Mouse (Mus musculus) intestine, embryonic 15.5 days (tissue): ENCODE measurements around the gene Calhm3. TPM values are rescaled to one million over a fixed set of nuclear protein-coding genes. Genes with fewer than 3 reads are reported as not detected.
A peak's percentile ranks its signal among the peaks of the same experiment; 100 is the strongest.
"Not testable (repeated sequence)": the region's sequence is repeated elsewhere in the genome, so short reads cannot be mapped to it uniquely, and the experiment has no call there.

Experiments
- ATAC-seq: fragments of 200-750 bp; cut with Nextera tagmentation; 2 replicates; pipeline ENCODE4 v1.8.0; 2017; ENCODE audit warnings: moderate TSS enrichment, moderate library complexity
- H3K27ac ChIP-seq: fragments of 300-500 bp; sonication (generic); 2 replicates; pipeline ENCODE4 v1.5.1; 2015; ENCODE audit warnings: mild to moderate bottlenecking, inconsistent platforms
- H3K27me3 ChIP-seq: fragments of 300-500 bp; sonication (generic); replicated peaks from 2 replicates; pipeline ENCODE4 v1.6.1; 2015; ENCODE audit warnings: inconsistent platforms
- H3K36me3 ChIP-seq: fragments of 300-500 bp; sonication (generic); 2 replicates; pipeline ENCODE4 v1.6.1; 2015; ENCODE audit warnings: inconsistent platforms
- H3K4me1 ChIP-seq: fragments of 300-500 bp; sonication (generic); replicated peaks from 2 replicates; pipeline ENCODE4 v1.6.1; 2015; ENCODE audit warnings: inconsistent platforms
- H3K4me2 ChIP-seq: fragments of 300-500 bp; sonication (generic); replicated peaks from 2 replicates; pipeline ENCODE4 v1.6.1; 2015; ENCODE audit warnings: mild to moderate bottlenecking, inconsistent platforms
- H3K4me3 ChIP-seq: fragments of 300-500 bp; sonication (generic); replicated peaks from 2 replicates; pipeline ENCODE4 v1.5.1; 2015; ENCODE audit warnings: inconsistent platforms
- H3K9ac ChIP-seq: fragments of 300-500 bp; sonication (generic); 2 replicates; pipeline ENCODE4 v1.6.1; 2015; ENCODE audit warnings: inconsistent platforms
- H3K9me3 ChIP-seq: fragments of 300-500 bp; sonication (generic); 2 replicates; pipeline ENCODE4 v1.6.1; 2016; ENCODE audit warnings: inconsistent platforms
- WGBS: fragments of 180-500 bp; shearing (Covaris S2); methylation state at CpG from one replicate; pipeline ENCODE4 v1.1.7; 2015; 5-methylcytosine and 5-hydroxymethylcytosine counted together
- polyA plus RNA-seq: library from polyadenylated mRNA; unstranded; fragments of >200 nt; fragmentation: Nextera tagmentation; extraction: Ambion mirVana; gene quantifications from 2 replicates; pipeline ENCODE4 v1.2.1, GENCODE M21; 2015

Gene Calhm3
- polyA plus RNA-seq, 1 experiment from 2014 or later = 0.23 TPM

DNA sequence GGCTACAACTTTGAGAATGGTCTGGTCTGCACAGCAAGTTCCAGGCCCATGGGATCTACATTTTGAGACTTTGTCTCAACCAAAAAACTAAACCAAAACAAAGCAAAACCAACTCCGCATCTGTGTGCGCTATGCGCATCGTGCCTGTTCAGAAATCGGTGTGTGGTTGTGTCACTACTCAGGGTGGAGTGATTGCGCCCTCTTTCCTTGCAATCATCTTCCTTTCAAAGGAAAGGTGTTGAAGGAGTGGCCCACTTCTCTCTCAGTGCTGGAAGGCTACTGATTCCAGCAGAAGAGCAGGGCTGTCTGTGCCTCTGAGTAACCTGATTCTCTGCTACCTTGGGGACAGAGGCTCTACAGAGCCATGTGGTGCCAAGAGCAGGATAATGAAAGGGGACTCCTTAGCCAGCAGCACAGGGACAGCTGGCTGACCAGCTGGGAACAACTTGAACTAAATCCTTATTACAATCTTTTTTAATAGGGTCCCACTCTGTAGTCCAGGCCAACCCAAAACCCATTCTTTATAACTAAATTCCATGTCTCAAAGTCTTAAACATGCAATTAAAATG is 5.7 kb upstream of the Calhm3 start:
- Histone ChIP-seq H3K9ac (no peak overlapping the region), H3K36me3 (no peaks in the 10 kb centered on the region), H3K9me3 (no peaks in the 10 kb centered on the region), H3K27ac (no peak overlapping the region), H3K27me3 (no peaks in the 10 kb centered on the region), H3K4me1 (peaks cover 5% of the 10 kb centered on the region; the same call in 1 of the 2 replicates), H3K4me3 (no peak overlapping the region), H3K4me2 (no peak overlapping the region)
- no peak for ATAC-seq
- WGBS = 88% methylated on average over 6 of the region's 6 CpGs

DNA sequence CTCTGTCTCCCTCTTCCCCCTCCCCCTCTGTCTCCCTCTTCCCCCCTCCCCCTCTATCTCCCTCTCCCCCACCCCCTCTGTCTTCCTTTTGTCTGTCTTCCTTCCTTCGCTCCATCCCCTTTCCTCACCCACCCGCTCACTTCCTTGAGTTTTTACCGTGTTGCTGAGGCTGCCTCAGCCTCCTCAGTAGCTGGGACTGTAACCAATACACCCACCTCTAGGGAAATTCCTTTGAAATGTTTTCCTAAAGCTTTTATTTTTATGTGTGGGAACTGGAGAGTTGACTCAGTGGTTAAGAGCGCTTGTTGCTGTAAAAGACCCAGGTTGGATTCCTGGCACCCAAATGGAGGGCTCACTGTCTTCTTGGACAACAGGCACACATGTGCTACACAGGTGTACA is 4.1 kb upstream of the Calhm3 start:
- no peaks in the 10 kb centered on the region for H3K4me1 ChIP-seq
- 67% methylated on average over 4 of the region's 4 CpGs for WGBS
- no peak overlapping the region for H3K4me2 ChIP-seq

DNA sequence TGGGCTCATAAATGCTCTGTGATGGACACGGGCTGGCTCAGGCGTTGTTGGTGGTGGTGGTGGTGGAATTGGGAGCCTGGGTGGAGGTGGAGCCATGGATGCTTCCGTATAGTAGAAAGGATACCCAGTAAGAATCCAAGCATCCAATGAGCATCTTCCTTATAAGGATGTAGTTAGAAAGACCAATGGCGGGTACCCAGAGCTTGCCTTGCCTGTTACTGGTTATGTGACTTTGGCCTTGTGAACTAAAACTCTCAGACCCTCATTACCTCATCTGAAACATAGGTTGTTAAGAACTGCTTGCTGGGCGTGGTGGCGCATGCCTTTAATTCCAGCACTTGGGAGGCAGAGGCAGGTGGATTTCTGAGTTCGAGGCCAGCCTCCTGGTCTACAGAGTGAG is 3.8 kb downstream of the Calhm3 start:
- H3K4me3 ChIP-seq = no peak overlapping the region
- no peak overlapping the region for H3K9ac ChIP-seq
- H3K27ac ChIP-seq = no peak overlapping the region
- H3K36me3 ChIP-seq = no peaks in the 10 kb centered on the region
- no peaks in the 10 kb centered on the region for H3K4me1 ChIP-seq
- H3K4me2 ChIP-seq = no peak overlapping the region
- peaks cover 9% of the 10 kb centered on the region; the same call in 1 of the 2 replicates for H3K27me3 ChIP-seq
- no peaks in the 10 kb centered on the region for H3K9me3 ChIP-seq
- ATAC-seq = no peak
- WGBS = 85% methylated on average over 7 of the region's 7 CpGs

More for the DNA sequence above, 4.1 kb upstream of the Calhm3 start:
- Histone ChIP-seq H3K4me3 (no peak overlapping the region), H3K9ac (no peak overlapping the region), H3K36me3 (no peaks in the 10 kb centered on the region), H3K27me3 (no peaks in the 10 kb centered on the region), H3K27ac (no peak overlapping the region), H3K9me3 (no peaks in the 10 kb centered on the region)
- ATAC-seq = no peak

DNA sequence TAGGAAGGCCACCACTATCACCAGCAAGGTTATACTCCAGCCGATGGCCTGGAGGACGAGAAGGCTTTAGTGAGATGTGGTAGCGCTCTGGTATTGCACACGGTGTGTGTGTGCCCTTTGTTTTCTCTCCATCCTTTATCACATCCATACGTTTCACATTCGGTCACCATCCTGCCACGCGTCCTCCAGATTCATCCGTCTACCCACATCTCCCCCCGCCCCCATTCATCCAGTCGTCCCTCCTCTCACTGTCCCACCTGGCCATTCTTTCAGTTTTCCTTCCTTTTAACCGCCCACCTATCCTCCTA is 5.5 kb downstream of the Calhm3 start:
- H3K9me3 ChIP-seq = no peaks in the 10 kb centered on the region
- H3K27ac ChIP-seq = no peak overlapping the region
- H3K36me3 ChIP-seq = no peaks in the 10 kb centered on the region
- peaks cover 9% of the 10 kb centered on the region; the same call in 1 of the 2 replicates for H3K27me3 ChIP-seq
- H3K4me1 ChIP-seq = no peaks in the 10 kb centered on the region
- peak overlapping the region; percentile 65 for H3K4me2 ChIP-seq
- peak overlapping the region; percentile 28 for H3K4me3 ChIP-seq
- ATAC-seq = no peak
- no peak overlapping the region for H3K9ac ChIP-seq
- WGBS = 71% methylated on average over 12 of the region's 12 CpGs

DNA sequence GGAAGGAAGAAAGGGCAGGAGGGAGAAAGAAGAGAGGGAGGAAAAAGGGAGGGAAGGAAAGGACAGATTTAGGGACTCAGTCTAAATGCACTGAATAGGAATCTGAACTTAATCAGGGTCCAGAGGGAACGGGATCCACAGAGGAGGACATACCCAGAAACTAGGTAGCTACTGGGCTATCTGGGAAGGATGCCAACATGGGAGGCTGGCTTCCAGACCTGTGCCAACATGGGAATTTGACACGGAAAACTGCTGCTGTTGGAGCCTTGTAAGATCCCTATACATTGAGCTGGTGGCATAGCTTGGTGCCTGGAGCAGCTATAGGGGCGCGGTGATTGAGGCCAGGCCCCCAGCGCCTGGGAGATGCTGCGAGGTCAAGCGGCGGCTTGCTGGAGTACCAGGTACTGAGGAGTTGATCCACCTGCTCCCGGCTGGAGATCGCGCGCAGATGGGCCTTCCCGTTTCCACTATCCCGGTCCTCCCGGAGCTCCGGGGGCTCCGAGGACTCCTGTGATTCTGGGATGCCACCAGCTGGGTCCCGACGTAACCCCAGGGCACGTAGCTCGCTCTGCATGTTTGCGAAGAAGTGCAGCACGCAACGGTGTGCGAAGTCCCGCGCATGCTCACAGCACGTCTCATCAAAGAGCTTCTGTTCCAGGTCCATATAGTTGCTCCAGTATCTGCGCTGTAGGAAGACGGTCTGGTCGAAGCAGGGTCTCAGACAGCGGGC is 6.1 kb downstream of the Calhm3 start:
- Histone ChIP-seq H3K9me3 (no peaks in the 10 kb centered on the region), H3K36me3 (no peaks in the 10 kb centered on the region), H3K4me3 (peak overlapping the region; percentile 28), H3K27me3 (peaks cover 9% of the 10 kb centered on the region; the same call in 1 of the 2 replicates), H3K4me1 (no peaks in the 10 kb centered on the region), H3K4me2 (peak overlapping the region; percentile 65), H3K27ac (no peak overlapping the region), H3K9ac (no peak overlapping the region)
- ATAC-seq = no peak
- 21% methylated on average over 32 of the region's 32 CpGs for WGBS

DNA sequence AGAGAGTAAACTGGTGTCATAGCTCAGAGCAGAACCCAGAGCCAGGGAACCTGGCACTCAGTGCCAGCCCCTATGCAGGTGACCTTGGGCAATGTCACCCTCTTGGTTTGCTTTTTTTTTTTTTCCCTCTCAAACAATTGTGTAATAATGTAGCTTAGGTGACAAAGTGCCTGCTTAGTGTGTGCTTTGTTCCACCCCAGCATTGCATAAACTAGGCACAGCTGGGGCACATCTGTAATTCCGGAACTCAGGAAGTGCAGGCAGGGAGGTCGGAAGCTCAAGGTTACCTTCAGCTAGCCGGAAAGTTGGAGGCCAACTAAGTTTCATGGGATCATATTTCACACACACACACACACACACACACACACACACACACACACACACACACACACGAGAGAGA is 7.7 kb downstream of the Calhm3 start:
- no peaks in the 10 kb centered on the region for H3K36me3 ChIP-seq
- WGBS = 30% methylated on average over 4 of the region's 4 CpGs
- no peak overlapping the region for H3K9ac ChIP-seq
- no peak overlapping the region for H3K4me3 ChIP-seq
- no peaks in the 10 kb centered on the region for H3K4me1 ChIP-seq
- H3K27me3 ChIP-seq = peaks cover 9% of the 10 kb centered on the region; the same call in 1 of the 2 replicates
- no peak overlapping the region for H3K4me2 ChIP-seq
- no peaks in the 10 kb centered on the region for H3K9me3 ChIP-seq
- H3K27ac ChIP-seq = no peak overlapping the region
- no peak for ATAC-seq

DNA sequence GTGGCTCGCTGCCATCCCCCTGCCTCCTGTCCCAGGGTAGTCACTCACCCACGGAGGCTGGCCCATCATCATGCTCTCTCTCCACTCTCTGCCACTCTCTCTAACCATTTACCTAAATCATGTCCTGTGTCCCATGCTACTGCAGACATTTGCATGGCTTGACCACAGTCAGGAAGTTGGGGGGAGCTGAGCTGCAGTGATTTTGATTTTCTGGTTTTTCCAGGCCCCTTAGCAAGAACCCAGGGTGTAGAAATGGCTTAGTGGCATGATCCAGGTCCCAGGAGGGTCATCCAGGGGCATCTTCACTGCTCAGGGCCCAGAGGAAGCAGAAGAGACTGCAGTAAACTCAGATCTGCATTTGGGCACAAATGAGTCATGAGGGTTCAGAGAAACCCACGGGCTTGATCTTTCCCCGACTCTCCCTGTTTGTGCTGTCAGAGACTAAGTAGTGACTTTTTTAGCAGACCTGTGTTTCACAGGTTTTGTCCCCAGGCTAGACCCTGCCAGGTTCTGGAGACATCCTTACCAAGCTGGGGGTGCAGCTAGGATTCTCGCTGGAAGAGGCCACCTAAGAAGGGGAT is 9.2 kb downstream of the Calhm3 start:
- Histone ChIP-seq H3K36me3 (no peaks in the 10 kb centered on the region), H3K27me3 (peaks cover 9% of the 10 kb centered on the region; the same call in 1 of the 2 replicates), H3K4me2 (no peak overlapping the region), H3K9ac (no peak overlapping the region), H3K4me1 (no peaks in the 10 kb centered on the region), H3K27ac (no peak overlapping the region), H3K9me3 (no peaks in the 10 kb centered on the region), H3K4me3 (no peak overlapping the region)
- ATAC-seq = no peak
- 69% methylated on average over 5 of the region's 5 CpGs for WGBS

DNA sequence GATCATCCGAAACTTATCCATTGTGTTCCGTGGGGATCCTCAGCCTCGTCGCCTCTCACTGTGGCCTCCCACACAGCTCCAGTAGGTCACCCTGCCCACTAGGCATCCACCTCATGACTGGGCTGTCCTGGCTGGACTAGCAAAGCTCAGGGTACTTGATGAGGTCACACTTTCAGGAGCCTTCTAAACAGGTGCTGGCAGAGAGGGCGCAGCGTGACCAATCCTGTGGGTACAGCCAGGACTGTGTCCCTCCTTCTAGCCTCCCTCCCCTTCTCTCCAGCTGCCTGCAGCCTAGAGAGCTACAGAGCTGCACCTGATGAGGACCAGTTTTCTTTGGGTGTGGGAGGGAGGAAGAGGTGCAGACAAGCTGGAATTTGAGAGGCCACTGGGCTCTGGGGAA is 13.4 kb downstream of the Calhm3 start, which contains the start of gene Calhm1:
TSS of gene Calhm1 (minus strand) at position 101 of the 400 bp plus-strand sequence.
- H3K4me2 ChIP-seq = no peak within 1 kb of the TSS

DNA sequence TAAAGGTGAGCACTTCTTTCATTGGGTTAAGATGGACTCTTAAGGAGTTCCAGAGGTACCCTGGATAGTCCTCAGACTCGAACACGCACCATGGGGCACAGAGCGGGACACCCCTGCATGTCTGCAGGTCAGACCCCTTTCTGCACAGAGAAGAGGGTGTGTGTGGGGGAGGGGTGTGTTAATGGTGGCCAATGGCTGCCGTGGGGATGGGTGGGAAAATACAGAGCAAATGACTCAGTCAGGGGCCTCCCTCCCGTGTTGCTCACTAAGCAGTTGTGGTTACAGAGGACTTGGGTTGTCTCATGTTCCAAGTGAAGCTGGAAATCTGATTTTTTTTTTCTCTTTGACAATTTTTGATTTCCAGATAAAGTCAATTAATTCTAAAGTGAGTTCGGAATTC is 15.1 kb downstream of the Calhm3 start:
- WGBS = 77% methylated on average over 6 of the region's 6 CpGs

More for the DNA sequence above, 13.4 kb downstream of the Calhm3 start, which contains the start of gene Calhm1:
- no peak within 1 kb of the TSS for H3K4me3 ChIP-seq
- H3K9me3 ChIP-seq = no peaks in the 10 kb centered on the region
- H3K36me3 ChIP-seq = no peaks in the 10 kb centered on the region
- ATAC-seq = no peak
- no peak within 1 kb of the TSS for H3K9ac ChIP-seq
- H3K4me1 ChIP-seq = no peaks in the 10 kb centered on the region
- H3K27ac ChIP-seq = no peak within 1 kb of the TSS
- 93% methylated on average over 6 of the region's 6 CpGs for WGBS
- no peaks in the 10 kb centered on the region for H3K27me3 ChIP-seq

DNA sequence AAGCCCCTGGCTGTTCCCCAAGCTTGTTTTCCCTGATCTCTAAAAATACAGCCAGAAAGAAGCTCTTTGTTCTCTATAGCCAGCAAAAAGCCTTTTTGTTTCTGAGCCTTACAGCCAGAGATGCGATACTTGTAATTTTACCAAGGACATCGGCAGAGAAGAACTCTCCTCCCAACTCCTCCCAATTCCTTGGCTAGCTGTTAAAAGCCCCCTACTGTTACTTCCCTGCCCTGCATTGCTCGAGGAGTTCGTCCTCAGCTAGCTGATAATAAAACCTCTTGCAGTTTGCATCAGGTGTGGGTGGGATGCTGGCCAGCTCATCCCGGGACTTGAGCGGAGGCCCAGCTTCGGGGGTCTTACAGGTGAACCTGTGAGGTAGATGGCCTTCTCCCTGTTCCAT is 18.0 kb downstream of the Calhm3 start:
- ATAC-seq, H3K4me3 ChIP-seq, H3K36me3 ChIP-seq, H3K9ac ChIP-seq, H3K4me2 ChIP-seq, H3K27me3 ChIP-seq, H3K9me3 ChIP-seq, H3K27ac ChIP-seq: not testable (repeated sequence)
- WGBS = 32% methylated on average over 7 of the region's 7 CpGs
- H3K4me1 ChIP-seq = peaks cover 25% of the 10 kb centered on the region

More for the DNA sequence above, 15.1 kb downstream of the Calhm3 start:
- no peaks in the 10 kb centered on the region for H3K27me3 ChIP-seq
- no peak for ATAC-seq
- no peaks in the 10 kb centered on the region for H3K9me3 ChIP-seq
- no peak overlapping the region for H3K4me2 ChIP-seq
- no peaks in the 10 kb centered on the region for H3K36me3 ChIP-seq
- no peak overlapping the region for H3K4me3 ChIP-seq
- H3K4me1 ChIP-seq = peaks cover 13% of the 10 kb centered on the region
- no peak overlapping the region for H3K27ac ChIP-seq
- H3K9ac ChIP-seq = no peak overlapping the region

DNA sequence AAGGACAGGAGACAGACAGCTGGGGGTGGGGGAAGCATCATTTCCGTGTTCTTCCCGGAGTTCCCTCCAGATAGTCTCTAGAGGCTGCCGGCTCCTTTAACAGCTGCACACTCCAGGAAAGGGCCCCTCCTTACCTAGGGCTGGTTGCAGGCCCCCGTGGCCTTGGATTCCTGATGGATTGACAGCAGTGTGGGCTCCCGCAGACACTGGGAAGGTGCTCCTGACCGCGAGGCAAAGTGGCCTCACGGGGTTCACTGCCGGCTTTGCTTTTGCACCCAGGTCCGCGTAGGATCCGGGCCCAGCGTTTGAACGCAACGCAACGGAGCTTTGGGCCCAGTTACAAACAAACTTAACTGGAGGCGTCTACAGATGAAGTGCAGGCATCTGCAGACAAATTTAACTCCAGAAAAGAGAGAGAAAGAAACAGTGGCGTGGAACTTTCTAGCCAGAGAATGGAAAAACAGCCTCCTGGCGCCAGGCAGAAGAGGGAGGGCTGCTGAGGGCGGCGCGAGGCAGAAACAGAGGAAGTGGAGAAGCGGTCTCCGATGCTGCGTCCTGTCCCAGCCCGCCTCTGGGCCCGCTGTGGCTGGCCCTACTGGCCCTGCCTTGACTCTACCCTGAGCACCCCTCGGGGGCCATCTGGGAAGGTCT is 19.7 kb downstream of the Calhm3 start, which contains the start of gene Calhm2:
TSS of gene Calhm2 (minus strand) at position 524 of the 651 bp plus-strand sequence.
- peak within 1 kb of the TSS; percentile 71 for H3K4me2 ChIP-seq
- H3K4me1 ChIP-seq = peaks cover 25% of the 10 kb centered on the region
- WGBS = 3% methylated on average over 26 of the region's 28 CpGs

DNA sequence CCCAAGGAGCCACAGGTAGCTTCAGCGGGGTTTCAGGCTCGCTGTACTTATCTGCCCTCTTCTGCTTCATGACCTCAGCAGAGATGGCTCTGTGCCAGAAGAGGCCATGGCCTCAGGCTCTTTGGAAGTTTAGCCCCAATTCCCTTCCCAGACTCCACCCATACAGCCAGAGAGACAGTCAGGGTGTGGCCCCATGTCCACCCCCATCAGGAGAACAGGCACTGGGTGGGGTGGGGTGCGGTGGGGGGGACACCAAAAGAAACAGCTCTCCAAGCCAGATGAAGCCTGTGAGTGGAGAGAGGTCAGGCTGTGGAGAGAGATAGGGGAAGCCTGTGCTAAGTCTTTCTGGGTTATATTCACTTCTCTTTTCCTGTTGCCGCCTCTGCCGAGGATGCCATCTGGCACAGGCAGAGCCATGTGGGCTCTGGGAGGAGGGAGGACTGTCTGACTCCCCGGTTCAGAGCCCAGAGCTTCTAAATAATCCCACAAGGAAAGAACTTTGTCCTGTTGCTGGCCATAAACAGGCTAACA is 20.4 kb downstream of the Calhm3 start:
- Histone ChIP-seq H3K36me3 (peaks cover 9% of the 10 kb centered on the region; the same call in 1 of the 2 replicates), H3K4me2 (peak overlapping the region; percentile 71), H3K27ac (peak overlapping the region; percentile 85), H3K27me3 (no peaks in the 10 kb centered on the region), H3K9ac (peak overlapping the region; percentile 58), H3K4me1 (peaks cover 25% of the 10 kb centered on the region), H3K9me3 (no peaks in the 10 kb centered on the region), H3K4me3 (peak overlapping the region; percentile 40)
- WGBS = 12% methylated on average over 6 of the region's 6 CpGs
- peak; percentile 75 for ATAC-seq

More for the DNA sequence above, 19.7 kb downstream of the Calhm3 start, which contains the start of gene Calhm2:
- Histone ChIP-seq H3K36me3 (peaks cover 6% of the 10 kb centered on the region; the same call in 1 of the 2 replicates), H3K9ac (peak within 1 kb of the TSS; percentile 58), H3K27me3 (no peaks in the 10 kb centered on the region), H3K4me3 (peak within 1 kb of the TSS; percentile 40), H3K9me3 (no peaks in the 10 kb centered on the region), H3K27ac (peak within 1 kb of the TSS; percentile 85)
- peak; percentile 79 for ATAC-seq
